Mouse (Mus musculus) gastrocnemius, adult 2 months (tissue): ENCODE measurements around the gene Lat. TPM values are rescaled to one million over a fixed set of nuclear protein-coding genes. Genes with fewer than 3 reads are reported as not detected.
A peak's percentile ranks its signal among the peaks of the same experiment; 100 is the strongest.
"Not testable (repeated sequence)": the region's sequence is repeated elsewhere in the genome, so short reads cannot be mapped to it uniquely, and the experiment has no call there.

Source experiments
- DNase-seq: peaks from one replicate; pipeline ENCODE4 v3.0.0; 2022
- H3K27ac ChIP-seq: fragments of 200-600 bp; 2 replicates; pipeline ENCODE4 v1.8.1; 2022; ENCODE audit warnings: mild to moderate bottlenecking
- H3K4me3 ChIP-seq: fragments of 200-600 bp; 2 replicates; pipeline ENCODE4 v1.8.1; 2022; ENCODE audit warnings: mild to moderate bottlenecking, moderate library complexity
- CTCF ChIP-seq: fragments of 200-600 bp; IDR thresholded peaks from 2 replicates; pipeline ENCODE4 v1.8.1; 2022; ENCODE audit warnings: antibody characterized with exemption, mild to moderate bottlenecking, moderate library complexity
- intact Hi-C: fragments of 180-260 bp; cut with DNase I; formaldehyde crosslinking; loops from one replicate; pipeline ENCODE4 v1.15.1; 2025
- microRNA-seq: library from miRNA; unstranded; fragments of <30 nt; microRNA quantifications from one replicate; pipeline ENCODE4 v1.2.0, GENCODE M21; 2021
- total RNA-seq, 2 experiments: library from RNA; stranded (reverse); gene quantifications; 2 replicates each; pipeline ENCODE4 v1.2.3; 2021

Lat gene
- total RNA-seq, 2 experiments from 2014 or later = not detected

GRCm38 (mm10) chr7:126340896-126341295 lies 28.5 kb downstream of the Lat start:
- H3K4me3 ChIP-seq = no peak overlapping the region
- no peak for DNase-seq
- no peak for TF ChIP-seq CTCF
- no peak overlapping the region for H3K27ac ChIP-seq
- intact Hi-C loops = no loop called here

GRCm38 (mm10) chr7:126340206-126340618 lies 29.2 kb downstream of the Lat start:
- DNase-seq = no peak
- no peak for TF ChIP-seq CTCF
- H3K27ac ChIP-seq = no peak overlapping the region
- no peak overlapping the region for H3K4me3 ChIP-seq
- intact Hi-C loops = no loop called here

- intact Hi-C loops = no loop called here
- no peak overlapping the region for H3K4me3 ChIP-seq
- no peak for DNase-seq
- H3K27ac ChIP-seq = no peak overlapping the region
- no peak for TF ChIP-seq CTCF
These were observed 29.8 kb downstream of the Lat start for GRCm38 (mm10) chr7:126339521-126339971.

- H3K4me3 ChIP-seq = no peak overlapping the region
- intact Hi-C loops = no loop called here
- no peak for TF ChIP-seq CTCF
- no peak overlapping the region for H3K27ac ChIP-seq
- no peak for DNase-seq
These were observed 30.5 kb downstream of the Lat start for GRCm38 (mm10) chr7:126338906-126339305.

- peak; percentile 27; the same call in 1 of the 2 replicates for TF ChIP-seq CTCF
- Histone ChIP-seq H3K27ac (no peak overlapping the region), H3K4me3 (no peak overlapping the region)
- no peak for DNase-seq
- intact Hi-C loops = no loop called here
These were observed 33.8 kb downstream of the Lat start for GRCm38 (mm10) chr7:126335556-126335955.

GRCm38 (mm10) chr7:126332691-126333090 lies 36.7 kb downstream of the Lat start:
- intact Hi-C loops = no loop called here
- no peak for TF ChIP-seq CTCF
- no peak for DNase-seq
- H3K4me3 ChIP-seq = no peak overlapping the region
- no peak overlapping the region for H3K27ac ChIP-seq

GRCm38 (mm10) chr7:126330693-126331092 lies 38.7 kb downstream of the Lat start:
- no peak for DNase-seq
- H3K4me3 ChIP-seq = no peak overlapping the region
- TF ChIP-seq CTCF = no peak
- intact Hi-C loops = no loop called here
- no peak overlapping the region for H3K27ac ChIP-seq

- TF ChIP-seq CTCF = no peak
- intact Hi-C loops = no loop called here
- Histone ChIP-seq H3K27ac (no peak overlapping the region), H3K4me3 (no peak overlapping the region)
- DNase-seq = no peak
These were observed 39.3 kb downstream of the Lat start for GRCm38 (mm10) chr7:126329907-126330645.

GRCm38 (mm10) chr7:126328848-126329247 lies 40.5 kb downstream of the Lat start:
- DNase-seq, intact Hi-C loops, H3K4me3 ChIP-seq, H3K27ac ChIP-seq: not testable (repeated sequence)

GRCm38 (mm10) chr7:126325576-126326273 lies 43.6 kb downstream of the Lat start:
- intact Hi-C loops, H3K4me3 ChIP-seq, DNase-seq, H3K27ac ChIP-seq: not testable (repeated sequence)

- Histone ChIP-seq H3K4me3 (no peak overlapping the region), H3K27ac (no peak overlapping the region)
- intact Hi-C loops = loop anchor here (5.0 kb wide), 1 partner anchor 203 kb away; no protein-coding TSS in a partner anchor
- no peak for TF ChIP-seq CTCF
- no peak for DNase-seq
These were observed 44.6 kb downstream of the Lat start for GRCm38 (mm10) chr7:126324791-126325190.

- peak; percentile 91 for TF ChIP-seq CTCF
- no peak overlapping the region for H3K4me3 ChIP-seq
- intact Hi-C loops = loop anchor here (1.0 to 5.0 kb wide), 2 partner anchors 54 to 204 kb away; partner anchors contain the start of gene Spns1
- DNase-seq = peak; percentile 78
- no peak overlapping the region for H3K27ac ChIP-seq
These were observed 45.6 kb downstream of the Lat start for GRCm38 (mm10) chr7:126323729-126324128.

GRCm38 (mm10) chr7:126314273-126314672 lies 55.1 kb downstream of the Lat start:
- H3K27ac ChIP-seq = no peak overlapping the region
- H3K4me3 ChIP-seq = no peak overlapping the region
- no peak for DNase-seq
- TF ChIP-seq CTCF = no peak
- intact Hi-C loops = no loop called here

Small RNA genes within 50 kb of the gene (microRNA-seq; reads per million reads assigned to microRNA genes)
- gene Mir7058 = not detected

Other genes starting within 250 kb of the Lat start
- 10 to 100 TPM; 18.6 to 19.3 TPM for gene Xpo6, start 169.1 kb downstream of the Lat start, total RNA-seq
- gene Sbk1, start 97.0 kb downstream of the Lat start, total RNA-seq = 10 to 100 TPM; 13.6 to 21.9 TPM
- gene Spns1, start 7.9 kb upstream of the Lat start, total RNA-seq = 10 to 100 TPM; 26.9 to 28.2 TPM
- 1 to 10 TPM; 3.3 to 3.4 TPM for gene Nfatc2ip, start 27.2 kb upstream of the Lat start, total RNA-seq
- not detected for gene Cd19, start 45.3 kb upstream of the Lat start, total RNA-seq
- gene Rabep2, start 59.2 kb upstream of the Lat start, total RNA-seq = 10 to 100 TPM; 14.0 to 14.9 TPM
- over 10,000 TPM; 21,521 to 26,495 TPM for gene Atp2a1, start 93.5 kb upstream of the Lat start, total RNA-seq
- 10 to 100 TPM; 43.0 to 48.1 TPM for gene Sh2b1, start 105.9 kb upstream of the Lat start, total RNA-seq
- gene Tufm, start 117.8 kb upstream of the Lat start, total RNA-seq = 100 to 1,000 TPM; 111 to 141 TPM
- gene Atxn2l, start 133.9 kb upstream of the Lat start, total RNA-seq = 10 to 100 TPM; 32.8 to 34.0 TPM
- 100 to 1,000 TPM; 153 to 163 TPM for gene Eif3c, start 196.8 kb upstream of the Lat start, total RNA-seq
- under 1 TPM; 0.38 to 0.78 TPM for gene Apobr, start 215.4 kb upstream of the Lat start, total RNA-seq
- 10 to 100 TPM in 1 of 2 experiments, 1 to 10 TPM in 1; 9.1 to 13.4 TPM for gene Cln3, start 216.2 kb upstream of the Lat start, total RNA-seq
- gene Il27, start 225.4 kb upstream of the Lat start, total RNA-seq = not detected